Mouse (Mus musculus) kidney, embryonic 16.5 days (tissue): Measurements from ENCODE around the gene Gm10409. TPM values are rescaled to one million over a fixed set of nuclear protein-coding genes. Genes with fewer than 3 reads are reported as not detected.
"Not testable (repeated sequence)": the region's sequence is repeated elsewhere in the genome, so short reads cannot be mapped to it uniquely, and the experiment has no call there.

Source experiments
- ATAC-seq: fragments of 200-750 bp; cut with Nextera tagmentation; 2 replicates; pipeline ENCODE4 v1.8.0; 2017; ENCODE audit warnings: moderate TSS enrichment; ENCODE audit not compliant: low FRiP score, low TSS enrichment
- H3K27ac ChIP-seq: fragments of 300-500 bp; sonication (generic); 2 replicates; pipeline ENCODE4 v1.5.1; 2014; ENCODE audit warnings: low read length
- H3K27me3 ChIP-seq: fragments of 300-500 bp; sonication (generic); 2 replicates; pipeline ENCODE4 v1.6.1; 2014; ENCODE audit warnings: low read length, control low read depth, mixed read lengths; ENCODE audit not compliant: insufficient read depth
- H3K36me3 ChIP-seq: fragments of 300-500 bp; sonication (generic); 2 replicates; pipeline ENCODE4 v1.6.1; 2014; ENCODE audit warnings: low read length, control low read depth, mixed read lengths; ENCODE audit not compliant: insufficient read depth
- H3K4me1 ChIP-seq: fragments of 300-500 bp; sonication (generic); 2 replicates; pipeline ENCODE4 v1.6.1; 2014; ENCODE audit warnings: low read length, control low read depth, mixed read lengths; ENCODE audit not compliant: insufficient read depth
- H3K4me2 ChIP-seq: fragments of 300-500 bp; sonication (generic); replicated peaks from 2 replicates; pipeline ENCODE4 v1.6.1; 2014; ENCODE audit warnings: low read depth, low read length
- H3K4me3 ChIP-seq: fragments of 300-500 bp; sonication (generic); 2 replicates; pipeline ENCODE4 v1.5.1; 2014; ENCODE audit warnings: mild to moderate bottlenecking, low read length
- H3K9ac ChIP-seq: fragments of 300-500 bp; sonication (generic); replicated peaks from 2 replicates; pipeline ENCODE4 v1.6.1; 2014; ENCODE audit warnings: low read length
- H3K9me3 ChIP-seq: fragments of 300-500 bp; sonication (generic); 2 replicates; pipeline ENCODE4 v1.6.1; 2016; ENCODE audit warnings: low read length, control low read depth
- WGBS: fragments of 180-500 bp; shearing (Covaris S2); extraction: QIAGEN DNeasy Blood & Tissue Kit; methylation state at CpG from one replicate; pipeline ENCODE4 v1.1.7; 2014; 5-methylcytosine and 5-hydroxymethylcytosine counted together
- polyA plus RNA-seq: library from polyadenylated mRNA; unstranded; fragments of >200 nt; fragmentation: Nextera tagmentation; extraction: Ambion mirVana; gene quantifications from 2 replicates; pipeline ENCODE4 v1.2.1, GENCODE M21; 2015

Gene Gm10409
- polyA plus RNA-seq, result 0.57 and 0.64 TPM in 2 replicates

DNA sequence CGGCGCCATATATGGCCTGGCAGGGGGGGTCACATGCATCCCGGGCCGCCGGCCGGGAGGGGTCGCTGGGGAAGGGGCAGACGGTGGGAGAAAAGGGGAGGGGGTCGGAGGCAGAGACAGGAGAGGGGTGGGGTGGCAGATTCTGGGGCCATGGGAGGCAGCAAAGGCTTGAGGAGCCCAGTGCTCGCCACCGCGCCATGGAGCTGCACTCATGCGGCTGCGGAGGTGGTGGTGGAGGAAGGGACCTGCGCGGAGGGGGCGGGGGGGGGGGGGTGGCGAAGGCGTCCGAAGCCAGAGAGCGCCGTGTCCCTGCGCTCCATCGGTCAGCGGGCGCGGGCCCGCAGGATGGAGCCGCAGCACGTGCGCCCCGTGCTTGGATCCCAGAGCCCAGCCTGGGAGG lies at the start of gene Gm10409:
Gene Gm10409, plus strand, starts transcription at position 301 of the 400 bp plus-strand sequence.
- not testable (repeated sequence) for H3K27ac ChIP-seq, H3K4me3 ChIP-seq, H3K9ac ChIP-seq, H3K9me3 ChIP-seq, H3K36me3 ChIP-seq, ATAC-seq, H3K4me1 ChIP-seq, H3K27me3 ChIP-seq, H3K4me2 ChIP-seq
- no CpG with 5 or more reads among the region's 32 CpGs for whole genome bisulfite sequencing

- H3K27ac ChIP-seq, H3K4me2 ChIP-seq, H3K9me3 ChIP-seq, H3K27me3 ChIP-seq, H3K36me3 ChIP-seq, H3K9ac ChIP-seq, H3K4me1 ChIP-seq, H3K4me3 ChIP-seq, ATAC-seq: not testable (repeated sequence)
- no CpG with 5 or more reads among the region's 2 CpGs for WGBS
These were observed 17.6 kb upstream of the Gm10409 start, which contains the start of gene Gm10413 for GRCm38 (mm10) chr14:3394793-3395192. TSS of gene Gm10413 (plus strand) at chr14:3395093.

DNA sequence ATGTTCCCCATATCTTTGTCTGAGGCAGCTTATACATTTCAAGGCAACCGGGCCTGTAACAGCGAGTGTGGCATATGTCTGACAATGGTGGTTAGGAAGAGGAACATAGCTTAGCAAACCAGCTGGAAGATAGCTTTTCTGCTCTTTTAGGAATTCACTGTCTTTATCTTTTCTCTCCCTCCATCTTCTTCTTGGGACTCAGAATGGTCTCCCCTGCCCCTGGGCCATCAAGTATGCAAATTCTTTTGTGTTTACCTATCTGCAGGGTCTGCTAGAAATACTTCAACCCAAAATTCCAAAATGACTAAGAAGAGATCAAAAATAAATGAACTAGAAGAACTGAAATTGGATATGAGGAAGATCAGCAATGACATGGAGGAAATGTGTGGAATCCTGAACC lies 15.4 kb downstream of the Gm10409 start, which contains the start of gene Gm3005:
Gene Gm3005, plus strand, starts transcription at position 301 of the 400 bp plus-strand sequence.
- no CpG with 5 or more reads among the region's 2 CpGs for WGBS
- not testable (repeated sequence) for H3K9ac ChIP-seq, H3K27me3 ChIP-seq, H3K9me3 ChIP-seq, H3K4me3 ChIP-seq, H3K4me1 ChIP-seq, H3K27ac ChIP-seq, H3K4me2 ChIP-seq, H3K36me3 ChIP-seq, ATAC-seq

DNA sequence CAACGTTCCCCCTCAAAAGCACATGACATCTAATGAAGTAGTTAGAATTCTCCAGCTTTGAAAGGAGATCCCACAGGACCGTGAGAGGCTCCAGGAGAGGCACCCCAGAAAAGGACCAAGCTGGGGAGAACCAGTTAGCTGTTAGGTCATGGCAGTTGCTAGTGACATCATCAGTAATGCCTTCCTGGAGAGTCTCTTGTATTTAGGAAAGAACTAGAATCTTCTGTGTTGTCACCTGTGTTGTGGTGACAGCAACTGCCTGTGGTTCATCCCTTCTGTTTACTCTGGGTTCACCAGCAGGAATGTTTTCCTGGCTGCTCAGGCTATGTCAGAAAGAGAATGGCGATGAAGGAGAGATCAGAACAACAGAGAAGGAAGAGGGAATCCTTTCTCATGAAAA lies 36.7 kb downstream of the Gm10409 start, which contains the start of gene Gm10408:
Gene Gm10408, plus strand, starts transcription at position 301 of the 400 bp plus-strand sequence.
- H3K36me3 ChIP-seq, H3K4me2 ChIP-seq, H3K9ac ChIP-seq, H3K9me3 ChIP-seq, H3K27me3 ChIP-seq, H3K27ac ChIP-seq, H3K4me1 ChIP-seq, H3K4me3 ChIP-seq, ATAC-seq: not testable (repeated sequence)
- no CpG with 5 or more reads among the region's 3 CpGs for WGBS

Other genes with a start within 250 kb of the Gm10409 start
- not detected in 2 replicates for gene Gm5795, start 224.4 kb upstream of the Gm10409 start, polyA plus RNA-seq
- 3.9 and 5.0 TPM in 2 replicates for gene D830030K20Rik, start 204.1 kb upstream of the Gm10409 start, polyA plus RNA-seq
- not detected in 2 replicates for gene Gm2956, start 80.0 kb upstream of the Gm10409 start, polyA plus RNA-seq
- gene Gm10413, start 17.5 kb upstream of the Gm10409 start, polyA plus RNA-seq, result not detected in 2 replicates
- gene Gm3005, start 15.5 kb downstream of the Gm10409 start, polyA plus RNA-seq, result 0.74 TPM in 1 of 2 replicates, not detected in the other
- not detected in 2 replicates for gene Gm10408, start 36.8 kb downstream of the Gm10409 start, polyA plus RNA-seq
- gene Gm3012, start 221.9 kb downstream of the Gm10409 start, polyA plus RNA-seq, result not detected in 2 replicates
- gene Gm3020, start 239.4 kb downstream of the Gm10409 start, polyA plus RNA-seq, result 0.57 and 0.64 TPM in 2 replicates